Mouse (Mus musculus): ENCODE measurements around the gene Sh3pxd2a. TPM values are rescaled to one million over a fixed set of nuclear protein-coding genes. Genes with fewer than 3 reads are reported as not detected.

The Sh3pxd2a gene
- polyA plus RNA-seq, 1 experiment from 2014 or later: 3.8 TPM

GRCm38 (mm10) chr19:47439726-47440434 is 24.3 kb downstream of the Sh3pxd2a start:
- no peak for DNase-seq (ENCODE audit: low spot score)
- Histone ChIP-seq H3K4me1 (peaks cover 60% of the 10 kb centered on the region), H3K36me3 (0 out of 2 replicates have a peak, but pooled peaks cover 3% of the 10 kb centered on the region), H3K4me3 (no peak overlapping the region), H3K27ac (no peak overlapping the region), H3K27me3 (ENCODE audit: low read depth, poor library complexity, severe bottlenecking) (no peaks in the 10 kb centered on the region), H3K9me3 (replicated peaks) (no peaks in the 10 kb centered on the region)
- WGBS: 87% methylated on average over 9 of the region's 9 CpGs

- H3K27ac ChIP-seq: no peak overlapping the region; the same call in 1 of the 2 replicates
- 0 out of 2 replicates have a peak, but pooled peaks cover 3% of the 10 kb centered on the region for H3K36me3 ChIP-seq
- DNase-seq (ENCODE audit: low spot score): no peak
- WGBS: 74% methylated on average over 5 of the region's 5 CpGs
- peaks cover 49% of the 10 kb centered on the region for H3K4me1 ChIP-seq
- no peak overlapping the region for H3K4me3 ChIP-seq
- H3K9me3 ChIP-seq (replicated peaks): no peaks in the 10 kb centered on the region
- H3K27me3 ChIP-seq (ENCODE audit: low read depth, poor library complexity, severe bottlenecking): no peaks in the 10 kb centered on the region
Measured at GRCm38 (mm10) chr19:47438445-47438844, 25.8 kb downstream of the Sh3pxd2a start.

GRCm38 (mm10) chr19:47437040-47437439 is 27.2 kb downstream of the Sh3pxd2a start:
- no peaks in the 10 kb centered on the region for H3K9me3 ChIP-seq (replicated peaks)
- DNase-seq (ENCODE audit: low spot score): no peak
- peaks cover 44% of the 10 kb centered on the region for H3K4me1 ChIP-seq
- 91% methylated on average over 4 of the region's 4 CpGs for WGBS
- 0 out of 2 replicates have a peak, but pooled peaks cover 3% of the 10 kb centered on the region for H3K36me3 ChIP-seq
- no peaks in the 10 kb centered on the region for H3K27me3 ChIP-seq (ENCODE audit: low read depth, poor library complexity, severe bottlenecking)
- H3K4me3 ChIP-seq: no peak overlapping the region
- no peak overlapping the region for H3K27ac ChIP-seq

GRCm38 (mm10) chr19:47436236-47436635 is 28.0 kb downstream of the Sh3pxd2a start:
- no peak overlapping the region for H3K27ac ChIP-seq
- H3K36me3 ChIP-seq: 0 out of 2 replicates have a peak, but pooled peaks cover 3% of the 10 kb centered on the region
- no peak for DNase-seq (ENCODE audit: low spot score)
- H3K4me1 ChIP-seq: peaks cover 46% of the 10 kb centered on the region
- no peak overlapping the region for H3K4me3 ChIP-seq
- WGBS: 94% methylated on average over 8 of the region's 8 CpGs
- no peaks in the 10 kb centered on the region for H3K27me3 ChIP-seq (ENCODE audit: low read depth, poor library complexity, severe bottlenecking)
- H3K9me3 ChIP-seq (replicated peaks): no peaks in the 10 kb centered on the region

- no peaks in the 10 kb centered on the region for H3K27me3 ChIP-seq (ENCODE audit: low read depth, poor library complexity, severe bottlenecking)
- no peak for DNase-seq (ENCODE audit: low spot score)
- no peak overlapping the region for H3K4me3 ChIP-seq
- H3K36me3 ChIP-seq: 0 out of 2 replicates have a peak, but pooled peaks cover 3% of the 10 kb centered on the region
- H3K9me3 ChIP-seq (replicated peaks): no peaks in the 10 kb centered on the region
- H3K27ac ChIP-seq: no peak overlapping the region
- WGBS: 96% methylated on average over 14 of the region's 14 CpGs
- H3K4me1 ChIP-seq: peaks cover 36% of the 10 kb centered on the region
Measured at GRCm38 (mm10) chr19:47434655-47435054, 29.5 kb downstream of the Sh3pxd2a start.

- H3K36me3 ChIP-seq: 0 out of 2 replicates have a peak, but pooled peaks cover 3% of the 10 kb centered on the region
- WGBS: 37% methylated on average over 10 of the region's 10 CpGs
- H3K9me3 ChIP-seq (replicated peaks): no peaks in the 10 kb centered on the region
- peak overlapping the region; percentile 75 for H3K27ac ChIP-seq
- no peaks in the 10 kb centered on the region for H3K27me3 ChIP-seq (ENCODE audit: low read depth, poor library complexity, severe bottlenecking)
- no peak overlapping the region; the same call in 1 of the 2 replicates for H3K4me3 ChIP-seq
- H3K4me1 ChIP-seq: peaks cover 41% of the 10 kb centered on the region
- peak; percentile 54 for DNase-seq (ENCODE audit: low spot score)
Measured at GRCm38 (mm10) chr19:47432339-47432738, 31.9 kb downstream of the Sh3pxd2a start.

- peak overlapping the region; percentile 75; the same call in 1 of the 2 replicates for H3K27ac ChIP-seq
- H3K27me3 ChIP-seq (ENCODE audit: low read depth, poor library complexity, severe bottlenecking): no peaks in the 10 kb centered on the region
- no peaks in the 10 kb centered on the region for H3K9me3 ChIP-seq (replicated peaks)
- peaks cover 42% of the 10 kb centered on the region for H3K4me1 ChIP-seq
- H3K4me3 ChIP-seq: no peak overlapping the region
- WGBS: 65% methylated on average over 11 of the region's 11 CpGs
- 0 out of 2 replicates have a peak, but pooled peaks cover 3% of the 10 kb centered on the region for H3K36me3 ChIP-seq
- DNase-seq (ENCODE audit: low spot score): no peak
Measured at GRCm38 (mm10) chr19:47431189-47431931, 32.8 kb downstream of the Sh3pxd2a start.

- Histone ChIP-seq H3K4me1 (peaks cover 42% of the 10 kb centered on the region), H3K9me3 (replicated peaks) (no peaks in the 10 kb centered on the region), H3K36me3 (0 out of 2 replicates have a peak, but pooled peaks cover under 1% of the 10 kb centered on the region), H3K27ac (no peak overlapping the region), H3K27me3 (ENCODE audit: low read depth, poor library complexity, severe bottlenecking) (no peaks in the 10 kb centered on the region), H3K4me3 (no peak overlapping the region)
- no peak for DNase-seq (ENCODE audit: low spot score)
- 73% methylated on average over 2 of the region's 2 CpGs for WGBS
Measured at GRCm38 (mm10) chr19:47430160-47430559, 34.0 kb downstream of the Sh3pxd2a start.

- Histone ChIP-seq H3K36me3 (peaks cover 2% of the 10 kb centered on the region; the same call in 1 of the 2 replicates), H3K4me3 (no peak overlapping the region), H3K4me1 (peaks cover 43% of the 10 kb centered on the region), H3K27me3 (ENCODE audit: low read depth, poor library complexity, severe bottlenecking) (peaks cover under 1% of the 10 kb centered on the region; the same call in 1 of the 2 replicates), H3K9me3 (replicated peaks) (no peaks in the 10 kb centered on the region), H3K27ac (peak overlapping the region; percentile 48; the same call in 1 of the 2 replicates)
- DNase-seq (ENCODE audit: low spot score): no peak
- 97% methylated on average over 3 of the region's 3 CpGs for WGBS
Measured at GRCm38 (mm10) chr19:47429245-47429644, 35.0 kb downstream of the Sh3pxd2a start.

- DNase-seq (ENCODE audit: low spot score): no peak
Measured at GRCm38 (mm10) chr19:47428794-47429193, 35.4 kb downstream of the Sh3pxd2a start.

GRCm38 (mm10) chr19:47427841-47428789 is 36.1 kb downstream of the Sh3pxd2a start:
- WGBS: 13% methylated on average over 13 of the region's 13 CpGs
- no peaks in the 10 kb centered on the region for H3K9me3 ChIP-seq (replicated peaks)
- DNase-seq (ENCODE audit: low spot score): no peak
- no peak overlapping the region for H3K4me3 ChIP-seq
- peaks cover 45% of the 10 kb centered on the region for H3K4me1 ChIP-seq
- peaks cover 10% of the 10 kb centered on the region; the same call in 1 of the 2 replicates for H3K36me3 ChIP-seq
- H3K27me3 ChIP-seq (ENCODE audit: low read depth, poor library complexity, severe bottlenecking): peaks cover 4% of the 10 kb centered on the region; the same call in 1 of the 2 replicates
- H3K27ac ChIP-seq: peak overlapping the region; percentile 28; the same call in 1 of the 2 replicates

More at GRCm38 (mm10) chr19:47428794-47429193, 35.4 kb downstream of the Sh3pxd2a start:
- H3K9me3 ChIP-seq (replicated peaks): no peaks in the 10 kb centered on the region
- H3K4me3 ChIP-seq: no peak overlapping the region
- WGBS: 21% methylated on average over 7 of the region's 7 CpGs
- peaks cover 46% of the 10 kb centered on the region for H3K4me1 ChIP-seq
- H3K27me3 ChIP-seq (ENCODE audit: low read depth, poor library complexity, severe bottlenecking): peaks cover 4% of the 10 kb centered on the region; the same call in 1 of the 2 replicates
- peak overlapping the region; percentile 48; the same call in 1 of the 2 replicates for H3K27ac ChIP-seq
- peaks cover 7% of the 10 kb centered on the region; the same call in 1 of the 2 replicates for H3K36me3 ChIP-seq

- DNase-seq (ENCODE audit: low spot score): no peak
- peaks cover 10% of the 10 kb centered on the region; the same call in 1 of the 2 replicates for H3K36me3 ChIP-seq
- H3K4me1 ChIP-seq: peaks cover 42% of the 10 kb centered on the region
- 90% methylated on average over 7 of the region's 7 CpGs for WGBS
- H3K27me3 ChIP-seq (ENCODE audit: low read depth, poor library complexity, severe bottlenecking): peaks cover 4% of the 10 kb centered on the region; the same call in 1 of the 2 replicates
- no peaks in the 10 kb centered on the region for H3K9me3 ChIP-seq (replicated peaks)
- no peak overlapping the region for H3K27ac ChIP-seq
- H3K4me3 ChIP-seq: no peak overlapping the region
Measured at GRCm38 (mm10) chr19:47423632-47424031, 40.6 kb downstream of the Sh3pxd2a start.

All from limb, embryonic 10.5 days (tissue).